Mouse (Mus musculus) limb, embryonic 14.5 days (tissue): ENCODE results near the gene Emilin2. TPM values are rescaled to one million over a fixed set of nuclear protein-coding genes. Genes with fewer than 3 reads are reported as not detected.

ENCODE experiments used
- ATAC-seq: fragments of 200-750 bp; cut with Nextera tagmentation; 2 replicates; pipeline ENCODE4 v1.8.0; 2017; ENCODE audit warnings: low read depth, moderate number of reproducible peaks, moderate TSS enrichment; ENCODE audit not compliant: low FRiP score
- DNase-seq: peaks from one replicate; pipeline ENCODE4 v3.0.0-alpha.2; 2015; ENCODE audit warnings: low spot score
- H3K27ac ChIP-seq: fragments of 300-500 bp; sonication (generic); replicated peaks from 2 replicates; pipeline ENCODE4 v1.5.1; 2014; ENCODE audit warnings: low read depth, mild to moderate bottlenecking, low read length, moderate library complexity, mixed read lengths
- H3K27me3 ChIP-seq: fragments of 300-500 bp; sonication (generic); 2 replicates; pipeline ENCODE4 v1.6.1; 2014; ENCODE audit warnings: low read length, mixed read lengths; ENCODE audit not compliant: control insufficient read depth, insufficient read depth
- H3K36me3 ChIP-seq: fragments of 300-500 bp; sonication (generic); 2 replicates; pipeline ENCODE4 v1.6.1; 2014; ENCODE audit warnings: mild to moderate bottlenecking, low read length, moderate library complexity, mixed read lengths; ENCODE audit not compliant: control insufficient read depth, insufficient read depth
- H3K4me1 ChIP-seq: fragments of 300-500 bp; sonication (generic); 2 replicates; pipeline ENCODE4 v1.6.1; 2014; ENCODE audit warnings: antibody characterized with exemption, low read length, mixed read lengths; ENCODE audit not compliant: control insufficient read depth, insufficient read depth
- H3K4me2 ChIP-seq: fragments of 300-500 bp; sonication (generic); replicated peaks from 2 replicates; pipeline ENCODE4 v1.6.1; 2014; ENCODE audit warnings: low read depth, mild to moderate bottlenecking, low read length, moderate library complexity; ENCODE audit not compliant: severe bottlenecking
- H3K4me3 ChIP-seq: fragments of 300-500 bp; sonication (generic); replicated peaks from 2 replicates; pipeline ENCODE4 v1.5.1; 2014; ENCODE audit warnings: low read length
- H3K9ac ChIP-seq: fragments of 300-500 bp; sonication (generic); 2 replicates; pipeline ENCODE4 v1.6.1; 2014; ENCODE audit warnings: mild to moderate bottlenecking, low read depth, low read length, moderate library complexity; ENCODE audit not compliant: severe bottlenecking
- H3K9me3 ChIP-seq: fragments of 300-500 bp; sonication (generic); 2 replicates; pipeline ENCODE4 v1.6.1; 2016; ENCODE audit warnings: low read length; ENCODE audit not compliant: control insufficient read depth
- POLR2A ChIP-seq: fragments of 200-500 bp; IDR thresholded peaks from 2 replicates; pipeline ENCODE4 v1.8.0; 2012; ENCODE audit warnings: inconsistent platforms, mild to moderate bottlenecking, moderate library complexity, borderline replicate concordance; ENCODE audit not compliant: insufficient read depth, insufficient read length; ENCODE audit errors: extremely low read depth
- WGBS: fragments of 180-500 bp; shearing (Covaris S2); extraction: QIAGEN DNeasy Blood & Tissue Kit; methylation state at CpG from one replicate; pipeline ENCODE4 v1.1.7; 2014; 5-methylcytosine and 5-hydroxymethylcytosine counted together
- polyA plus RNA-seq, 2 experiments: library from polyadenylated mRNA; depleted of rRNA in 1 of 2; stranded (reverse) in 1 of 2; unstranded in 1 of 2; fragments of >200 nt; fragmentation: Nextera tagmentation in 1 of 2; extraction: Ambion mirVana in 1 of 2; gene quantifications; 2 replicates each; pipeline versions ENCODE4 v1.2.1 to v1.2.3; 2012 to 2014

Gene Emilin2
- polyA plus RNA-seq, 2 experiments = 22.7 to 30.0 TPM

GRCm38 (mm10) chr17:71235229-71235958 is 76.4 kb downstream of the Emilin2 start:
- H3K27me3 ChIP-seq = no peaks in the 10 kb centered on the region
- H3K36me3 ChIP-seq = peaks cover 78% of the 10 kb centered on the region
- no peaks in the 10 kb centered on the region for H3K9me3 ChIP-seq
- TF ChIP-seq POLR2A = no peak
- no peaks in the 10 kb centered on the region for H3K4me1 ChIP-seq
- H3K4me3 ChIP-seq = no peak overlapping the region
- DNase-seq = no peak
- H3K9ac ChIP-seq = no peak overlapping the region
- H3K27ac ChIP-seq = no peak overlapping the region
- no peak for ATAC-seq
- 86% methylated on average over 12 of the region's 12 CpGs for WGBS
- H3K4me2 ChIP-seq = no peak overlapping the region

DNA sequence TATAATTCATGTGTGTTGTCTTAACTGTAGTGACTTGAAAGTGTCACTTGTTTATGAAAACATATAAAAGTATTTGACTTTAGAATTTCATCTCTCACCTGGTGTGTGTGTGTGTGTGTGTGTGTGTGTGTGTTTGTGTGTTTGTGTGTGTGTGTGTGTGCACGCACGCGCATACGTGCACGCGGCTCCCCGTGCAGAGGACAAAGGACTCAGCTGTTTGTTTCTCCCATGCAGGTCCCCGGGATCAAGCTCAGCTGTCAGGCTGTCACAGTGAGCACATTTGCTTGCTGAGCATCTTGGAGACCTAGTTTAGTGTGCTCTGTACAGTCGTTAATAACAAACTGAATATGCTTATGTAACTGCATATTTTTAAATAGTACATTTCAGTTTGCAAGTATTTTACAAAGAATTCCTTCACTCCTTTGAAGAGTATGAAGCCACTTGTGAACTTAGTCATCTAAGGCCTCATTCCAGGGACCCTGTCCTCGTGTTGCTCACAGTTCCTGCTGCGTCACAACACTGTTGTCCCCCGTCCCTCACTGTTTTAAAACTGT is 77.7 kb downstream of the Emilin2 start:
- ATAC-seq = no peak
- H3K4me1 ChIP-seq = no peaks in the 10 kb centered on the region
- TF ChIP-seq POLR2A = no peak
- WGBS = 89% methylated on average over 12 of the region's 12 CpGs
- H3K4me3 ChIP-seq = no peak overlapping the region
- H3K27ac ChIP-seq = no peak overlapping the region
- H3K27me3 ChIP-seq = no peaks in the 10 kb centered on the region
- no peak overlapping the region for H3K4me2 ChIP-seq
- no peaks in the 10 kb centered on the region for H3K9me3 ChIP-seq
- H3K36me3 ChIP-seq = peaks cover 75% of the 10 kb centered on the region
- DNase-seq = no peak
- H3K9ac ChIP-seq = no peak overlapping the region

DNA sequence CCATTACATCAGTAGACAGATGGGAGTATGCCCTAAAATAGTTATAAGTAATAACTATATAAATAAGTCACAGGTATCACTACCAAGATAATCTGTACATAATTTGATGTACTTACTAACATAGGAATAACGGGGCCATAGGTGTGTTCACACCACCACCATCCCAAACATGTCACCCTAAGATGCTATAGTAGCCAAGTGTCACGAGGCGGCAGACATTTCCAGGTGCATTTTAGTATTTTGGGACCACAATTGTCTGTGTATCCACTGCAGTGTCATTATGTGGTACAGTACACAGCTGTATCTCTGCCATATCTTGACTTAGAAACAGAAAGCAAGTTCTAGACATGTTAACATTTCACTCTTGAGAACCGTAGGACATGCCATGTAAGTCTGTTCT is 78.6 kb downstream of the Emilin2 start:
- H3K4me2 ChIP-seq = no peak overlapping the region
- WGBS = 93% methylated on average over 4 of the region's 4 CpGs

GRCm38 (mm10) chr17:71231998-71232397 is 79.8 kb downstream of the Emilin2 start:
- Histone ChIP-seq H3K27me3 (no peaks in the 10 kb centered on the region), H3K36me3 (peaks cover 56% of the 10 kb centered on the region), H3K4me2 (no peak overlapping the region), H3K4me3 (no peak overlapping the region), H3K4me1 (no peaks in the 10 kb centered on the region), H3K9me3 (no peaks in the 10 kb centered on the region), H3K27ac (no peak overlapping the region), H3K9ac (no peak overlapping the region)
- TF ChIP-seq POLR2A = no peak
- ATAC-seq = no peak
- no peak for DNase-seq
- WGBS = 91% methylated on average over 2 of the region's 2 CpGs

More for the DNA sequence above, 78.6 kb downstream of the Emilin2 start:
- Histone ChIP-seq H3K4me1 (no peaks in the 10 kb centered on the region), H3K9me3 (no peaks in the 10 kb centered on the region), H3K36me3 (peaks cover 68% of the 10 kb centered on the region), H3K27ac (no peak overlapping the region), H3K9ac (no peak overlapping the region), H3K4me3 (no peak overlapping the region), H3K27me3 (no peaks in the 10 kb centered on the region)
- ATAC-seq = no peak
- TF ChIP-seq POLR2A = no peak
- no peak for DNase-seq

- TF ChIP-seq POLR2A = no peak
- ATAC-seq (no peak), DNase-seq (peak; percentile 35)
- Histone ChIP-seq H3K27me3 (no peaks in the 10 kb centered on the region), H3K4me1 (no peaks in the 10 kb centered on the region), H3K9ac (no peak overlapping the region), H3K36me3 (peaks cover 45% of the 10 kb centered on the region), H3K4me3 (no peak overlapping the region), H3K27ac (no peak overlapping the region), H3K9me3 (no peaks in the 10 kb centered on the region), H3K4me2 (no peak overlapping the region)
- WGBS = 59% methylated on average over 9 of the region's 9 CpGs
These were observed 81.6 kb downstream of the Emilin2 start for GRCm38 (mm10) chr17:71230108-71230709.
